Mouse (Mus musculus) intestine, embryonic 14.5 days (tissue): ENCODE results near the gene Spdl1. TPM values are rescaled to one million over a fixed set of nuclear protein-coding genes. Genes with fewer than 3 reads are reported as not detected.

Experiments used
- ATAC-seq: fragments of 200-750 bp; cut with Nextera tagmentation; replicated peaks from 2 replicates; pipeline ENCODE4 v1.8.0; 2017; ENCODE audit warnings: low read depth, moderate number of reproducible peaks, moderate TSS enrichment, moderate library complexity; ENCODE audit not compliant: low FRiP score, low TSS enrichment
- DNase-seq: peaks from one replicate; pipeline ENCODE4 v3.0.0-alpha.2; 2018; ENCODE audit warnings: low spot score
- H3K27ac ChIP-seq: fragments of 300-500 bp; sonication (generic); 2 replicates; pipeline ENCODE4 v1.5.1; 2014; ENCODE audit warnings: low read depth, mild to moderate bottlenecking, control low read depth
- H3K27me3 ChIP-seq: fragments of 300-500 bp; sonication (generic); replicated peaks from 2 replicates; pipeline ENCODE4 v1.6.1; 2014; ENCODE audit warnings: low read length, control low read depth; ENCODE audit not compliant: control insufficient read depth, insufficient read depth
- H3K36me3 ChIP-seq: fragments of 300-500 bp; sonication (generic); 2 replicates; pipeline ENCODE4 v1.6.1; 2014; ENCODE audit warnings: low read length, control low read depth; ENCODE audit not compliant: control insufficient read depth, insufficient read depth
- H3K4me1 ChIP-seq: fragments of 300-500 bp; sonication (generic); replicated peaks from 2 replicates; pipeline ENCODE4 v1.6.1; 2014; ENCODE audit warnings: low read length, control low read depth, mixed read lengths; ENCODE audit not compliant: control insufficient read depth, insufficient read depth
- H3K4me2 ChIP-seq: fragments of 300-500 bp; sonication (generic); 2 replicates; pipeline ENCODE4 v1.6.1; 2014; ENCODE audit warnings: low read length
- H3K4me3 ChIP-seq: fragments of 300-500 bp; sonication (generic); 2 replicates; pipeline ENCODE4 v1.5.1; 2014; ENCODE audit warnings: low read depth, low read length, control low read depth, mixed read lengths
- H3K9ac ChIP-seq: fragments of 300-500 bp; sonication (generic); 2 replicates; pipeline ENCODE4 v1.6.1; 2014; ENCODE audit warnings: mild to moderate bottlenecking, low read length
- H3K9me3 ChIP-seq: fragments of 300-500 bp; sonication (generic); 2 replicates; pipeline ENCODE4 v1.6.1; 2016; ENCODE audit warnings: low read length, control low read depth; ENCODE audit not compliant: control insufficient read depth
- WGBS: fragments of 180-500 bp; shearing (Covaris S2); extraction: QIAGEN DNeasy Blood & Tissue Kit; methylation state at CpG from one replicate; pipeline ENCODE4 v1.1.7; 2014; 5-methylcytosine and 5-hydroxymethylcytosine counted together
- polyA plus RNA-seq: library from polyadenylated mRNA; unstranded; fragments of >200 nt; fragmentation: Nextera tagmentation; extraction: Ambion mirVana; gene quantifications from 2 replicates; pipeline ENCODE4 v1.2.1, GENCODE M21; 2014

Spdl1 gene
- polyA plus RNA-seq, 1 experiment from 2014 or later: 23.4 TPM

GRCm38 (mm10) chr11:34773304-34773895 lies 60.0 kb downstream of the Spdl1 start:
- 87% methylated on average over 9 of the region's 9 CpGs for WGBS
- Histone ChIP-seq H3K9me3 (no peaks in the 10 kb centered on the region), H3K27ac (no peak overlapping the region), H3K36me3 (no peaks in the 10 kb centered on the region), H3K4me3 (no peak overlapping the region), H3K9ac (no peak overlapping the region), H3K27me3 (no peaks in the 10 kb centered on the region), H3K4me2 (no peak overlapping the region), H3K4me1 (no peaks in the 10 kb centered on the region)
- no peak for ATAC-seq
- no peak for DNase-seq

- WGBS: 58% methylated on average over 12 of the region's 12 CpGs
- H3K4me2 ChIP-seq: no peak overlapping the region
- no peaks in the 10 kb centered on the region for H3K36me3 ChIP-seq
- H3K27ac ChIP-seq: no peak overlapping the region
- H3K4me3 ChIP-seq: no peak overlapping the region
- H3K4me1 ChIP-seq: no peaks in the 10 kb centered on the region
- H3K27me3 ChIP-seq: no peaks in the 10 kb centered on the region
- H3K9ac ChIP-seq: no peak overlapping the region
- H3K9me3 ChIP-seq: no peaks in the 10 kb centered on the region
- DNase-seq: no peak
- no peak for ATAC-seq
These were observed 62.0 kb downstream of the Spdl1 start for GRCm38 (mm10) chr11:34771221-34771986.

- H3K27ac ChIP-seq: no peak overlapping the region
- H3K9ac ChIP-seq: no peak overlapping the region
- peaks cover 4% of the 10 kb centered on the region; the same call in 1 of the 2 replicates for H3K9me3 ChIP-seq
- no peaks in the 10 kb centered on the region for H3K36me3 ChIP-seq
- H3K27me3 ChIP-seq: no peaks in the 10 kb centered on the region
- ATAC-seq (no peak), DNase-seq (no peak)
- no peak overlapping the region for H3K4me2 ChIP-seq
- H3K4me3 ChIP-seq: no peak overlapping the region
- H3K4me1 ChIP-seq: no peaks in the 10 kb centered on the region
- 55% methylated on average over 4 of the region's 4 CpGs for WGBS
These were observed 62.8 kb downstream of the Spdl1 start for GRCm38 (mm10) chr11:34770666-34771065.

GRCm38 (mm10) chr11:34769946-34770345 lies 63.5 kb downstream of the Spdl1 start:
- no peaks in the 10 kb centered on the region for H3K4me1 ChIP-seq
- no peak overlapping the region for H3K4me3 ChIP-seq
- H3K36me3 ChIP-seq: no peaks in the 10 kb centered on the region
- DNase-seq (no peak), ATAC-seq (no peak)
- H3K9me3 ChIP-seq: peaks cover 4% of the 10 kb centered on the region; the same call in 1 of the 2 replicates
- H3K4me2 ChIP-seq: no peak overlapping the region
- WGBS: 88% methylated on average over 8 of the region's 8 CpGs
- no peak overlapping the region for H3K27ac ChIP-seq
- no peak overlapping the region for H3K9ac ChIP-seq
- H3K27me3 ChIP-seq: no peaks in the 10 kb centered on the region

GRCm38 (mm10) chr11:34769396-34769795 lies 64.0 kb downstream of the Spdl1 start:
- H3K9ac ChIP-seq: no peak overlapping the region
- WGBS: 79% methylated on average over 2 of the region's 2 CpGs
- no peaks in the 10 kb centered on the region for H3K27me3 ChIP-seq
- no peak overlapping the region for H3K4me2 ChIP-seq
- H3K27ac ChIP-seq: no peak overlapping the region
- peaks cover 4% of the 10 kb centered on the region; the same call in 1 of the 2 replicates for H3K9me3 ChIP-seq
- no peak overlapping the region for H3K4me3 ChIP-seq
- ATAC-seq: no peak
- no peaks in the 10 kb centered on the region for H3K36me3 ChIP-seq
- no peaks in the 10 kb centered on the region for H3K4me1 ChIP-seq
- DNase-seq: no peak

- Histone ChIP-seq H3K4me2 (no peak overlapping the region), H3K4me1 (no peaks in the 10 kb centered on the region), H3K9ac (no peak overlapping the region), H3K27me3 (no peaks in the 10 kb centered on the region), H3K36me3 (no peaks in the 10 kb centered on the region), H3K27ac (no peak overlapping the region), H3K4me3 (no peak overlapping the region), H3K9me3 (peaks cover 4% of the 10 kb centered on the region; the same call in 1 of the 2 replicates)
- WGBS: 76% methylated on average over 5 of the region's 5 CpGs
- no peak for DNase-seq
- no peak for ATAC-seq
These were observed 69.6 kb downstream of the Spdl1 start for GRCm38 (mm10) chr11:34763739-34764361.

- Histone ChIP-seq H3K4me3 (no peak overlapping the region), H3K9me3 (peaks cover 4% of the 10 kb centered on the region; the same call in 1 of the 2 replicates), H3K9ac (no peak overlapping the region), H3K4me2 (no peak overlapping the region), H3K4me1 (no peaks in the 10 kb centered on the region), H3K27me3 (no peaks in the 10 kb centered on the region), H3K27ac (no peak overlapping the region), H3K36me3 (no peaks in the 10 kb centered on the region)
- no peak for DNase-seq
- WGBS: 86% methylated on average over 5 of the region's 5 CpGs
- ATAC-seq: no peak
These were observed 70.8 kb downstream of the Spdl1 start for GRCm38 (mm10) chr11:34762570-34763127.

- no peak overlapping the region for H3K4me2 ChIP-seq
- H3K9me3 ChIP-seq: peaks cover 4% of the 10 kb centered on the region; the same call in 1 of the 2 replicates
- H3K4me3 ChIP-seq: no peak overlapping the region
- H3K27me3 ChIP-seq: no peaks in the 10 kb centered on the region
- no peak overlapping the region for H3K27ac ChIP-seq
- ATAC-seq (no peak), DNase-seq (no peak)
- no peaks in the 10 kb centered on the region for H3K36me3 ChIP-seq
- 88% methylated on average over 6 of the region's 6 CpGs for WGBS
- H3K4me1 ChIP-seq: no peaks in the 10 kb centered on the region
- no peak overlapping the region for H3K9ac ChIP-seq
These were observed 71.3 kb downstream of the Spdl1 start for GRCm38 (mm10) chr11:34762125-34762524.
